Mouse (Mus musculus) CD4-positive, CD25-positive, alpha-beta regulatory T cell (primary cell): ENCODE results near the gene Elmod2. TPM values are rescaled to one million over a fixed set of nuclear protein-coding genes. Genes with fewer than 3 reads are reported as not detected.

ENCODE experiments used
- polyA plus RNA-seq: library from polyadenylated mRNA; unstranded; fragments of 100-300 nt; shearing (Covaris generic); gene quantifications from one replicate; pipeline ENCODE4 v1.2.1, GENCODE M21; 2017

Elmod2 gene
- 10.5 TPM for polyA plus RNA-seq

GRCm38 (mm10) chr8:83331899-83332697 lies at the start of gene Elmod2:
Elmod2 (minus strand) TSS chr8:83332486.

GRCm38 (mm10) chr8:83348263-83348662 lies 16.0 kb upstream of the Elmod2 start, which contains the start of gene Mgat4d:
Mgat4d (plus strand) TSS chr8:83348471.

GRCm38 (mm10) chr8:83290176-83290575 lies 42.1 kb downstream of the Elmod2 start, which contains the start of gene Ucp1:
Ucp1 (plus strand) TSS chr8:83290352.

Other genes with a start within 250 kb of the Elmod2 start
- gene Tbc1d9, start 167.1 kb downstream of the Elmod2 start, polyA plus RNA-seq = 0.16 TPM
- not detected for gene Gm10645, start 166.3 kb downstream of the Elmod2 start, polyA plus RNA-seq
- not detected for gene Ucp1, start 42.1 kb downstream of the Elmod2 start, polyA plus RNA-seq
- gene Mgat4d, start 16.0 kb upstream of the Elmod2 start, polyA plus RNA-seq = not detected
- not detected for gene Clgn, start 57.4 kb upstream of the Elmod2 start, polyA plus RNA-seq
- 29.7 TPM for gene Scoc, start 125.9 kb upstream of the Elmod2 start, polyA plus RNA-seq
- 0.05 TPM for gene Olfr370, start 203.3 kb upstream of the Elmod2 start, polyA plus RNA-seq
- 232 TPM for gene Ndufb7, start 234.2 kb upstream of the Elmod2 start, polyA plus RNA-seq